Mouse (Mus musculus) adipocyte (in vitro differentiated cells): ENCODE data around the gene Tmcc3.

Source experiments
- DNase-seq: peaks from one replicate; pipeline ENCODE4 v3.0.0-alpha.2; 2016; ENCODE audit warnings: low spot score

Tmcc3 gene

GRCm38 (mm10) chr10:94332358-94333137, 20.8 kb downstream of the Tmcc3 start:
- no peak for DNase-seq

GRCm38 (mm10) chr10:94333328-94333727, 21.6 kb downstream of the Tmcc3 start:
- no peak for DNase-seq

GRCm38 (mm10) chr10:94335047-94335446, 23.3 kb downstream of the Tmcc3 start:
- DNase-seq = no peak

GRCm38 (mm10) chr10:94336071-94336470, 24.3 kb downstream of the Tmcc3 start:
- no peak for DNase-seq

GRCm38 (mm10) chr10:94341501-94341900, 29.8 kb downstream of the Tmcc3 start:
- DNase-seq = no peak

GRCm38 (mm10) chr10:94342256-94342655, 30.5 kb downstream of the Tmcc3 start:
- DNase-seq = no peak

- no peak for DNase-seq
Observed at GRCm38 (mm10) chr10:94343581-94343980, 31.8 kb downstream of the Tmcc3 start.

- DNase-seq = no peak
Observed at GRCm38 (mm10) chr10:94344631-94345417, 33.1 kb downstream of the Tmcc3 start.

- DNase-seq = no peak
Observed at GRCm38 (mm10) chr10:94345509-94346252, 33.9 kb downstream of the Tmcc3 start.

- no peak for DNase-seq
Observed at GRCm38 (mm10) chr10:94346596-94346995, 34.8 kb downstream of the Tmcc3 start.

- no peak for DNase-seq
Observed at GRCm38 (mm10) chr10:94347296-94347695, 35.5 kb downstream of the Tmcc3 start.

- no peak for DNase-seq
Observed at GRCm38 (mm10) chr10:94347959-94348358, 36.2 kb downstream of the Tmcc3 start.

GRCm38 (mm10) chr10:94350207-94350606, 38.5 kb downstream of the Tmcc3 start:
- no peak for DNase-seq

- DNase-seq = no peak
Observed at GRCm38 (mm10) chr10:94350896-94351661, 39.3 kb downstream of the Tmcc3 start.

- DNase-seq = no peak
Observed at GRCm38 (mm10) chr10:94352172-94352876, 40.6 kb downstream of the Tmcc3 start.

GRCm38 (mm10) chr10:94352877-94353853, 41.4 kb downstream of the Tmcc3 start:
- no peak for DNase-seq

- no peak for DNase-seq
Observed at GRCm38 (mm10) chr10:94354005-94354404, 42.3 kb downstream of the Tmcc3 start.

GRCm38 (mm10) chr10:94354427-94354826, 42.7 kb downstream of the Tmcc3 start:
- no peak for DNase-seq

GRCm38 (mm10) chr10:94356504-94357169, 44.9 kb downstream of the Tmcc3 start:
- no peak for DNase-seq
